Mouse (Mus musculus): ENCODE measurements at regions not wholly inside any gene's neighbourhood (a gene's known extent, or its start where the extent isn't known, plus 50 kb on each side); places are given as distances from the start of the nearest gene placed in this dataset.

DNA sequence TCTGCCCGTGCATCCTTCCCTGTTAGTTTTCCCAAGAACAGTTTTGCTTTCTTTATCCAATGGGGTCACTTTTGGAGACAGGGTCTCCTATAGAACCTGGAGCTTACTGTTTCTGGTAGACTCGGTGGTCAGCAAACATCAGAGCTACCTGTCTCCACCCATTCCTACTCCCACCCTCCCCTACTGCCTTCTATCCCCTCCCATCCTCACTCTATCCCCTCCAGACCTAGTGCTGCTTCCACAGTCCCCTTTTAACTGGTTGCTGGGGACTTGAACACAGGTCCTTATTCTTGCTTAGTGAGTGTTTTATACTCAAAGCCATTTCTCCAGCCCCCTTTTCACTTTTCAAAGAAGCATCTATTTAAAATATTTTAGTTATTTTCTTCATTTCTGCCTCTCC lies 189.4 kb upstream of the Fat4 start:
- DNase-seq (ENCODE audit: low read depth): no peak

DNA sequence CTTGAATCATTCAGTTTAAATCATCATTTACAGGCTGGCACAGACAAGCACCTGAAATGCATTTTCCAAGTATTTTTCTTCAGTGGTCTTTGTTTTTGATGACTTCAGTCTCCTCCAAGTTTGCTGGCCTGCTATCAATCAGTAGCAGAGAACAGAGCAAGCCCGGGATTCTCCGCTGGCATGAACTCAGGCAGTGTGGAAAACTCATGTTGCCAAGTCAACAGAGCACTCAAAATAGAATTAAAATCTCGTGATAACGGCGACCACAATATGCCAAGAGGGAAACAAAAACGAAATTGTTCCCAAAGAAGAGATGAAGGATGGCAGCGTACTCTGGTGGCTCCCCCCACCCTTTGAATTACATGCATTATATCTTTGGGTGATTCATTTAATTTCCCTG lies 190.9 kb upstream of the Fat4 start:
- DNase-seq (ENCODE audit: low read depth): no peak

DNA sequence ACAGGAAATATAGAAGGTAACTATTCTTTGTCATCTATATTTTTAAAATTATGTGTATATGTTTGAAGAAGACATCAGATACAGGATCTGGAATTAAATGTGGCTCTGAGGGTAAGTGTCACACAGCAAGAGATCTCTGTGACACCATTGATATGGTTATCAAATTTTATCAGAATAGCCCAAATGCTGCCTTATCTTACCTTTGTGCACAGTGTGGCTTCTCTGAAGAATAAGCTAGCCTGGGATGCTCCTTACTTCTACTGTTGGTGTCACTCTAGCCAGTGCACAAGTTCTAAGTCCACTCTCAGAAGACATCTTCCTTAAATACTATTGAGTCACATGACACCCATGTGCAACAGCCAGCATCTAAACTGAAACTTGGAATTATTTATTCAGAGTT lies 194.0 kb upstream of the Fat4 start:
- DNase-seq (ENCODE audit: low read depth): no peak

DNA sequence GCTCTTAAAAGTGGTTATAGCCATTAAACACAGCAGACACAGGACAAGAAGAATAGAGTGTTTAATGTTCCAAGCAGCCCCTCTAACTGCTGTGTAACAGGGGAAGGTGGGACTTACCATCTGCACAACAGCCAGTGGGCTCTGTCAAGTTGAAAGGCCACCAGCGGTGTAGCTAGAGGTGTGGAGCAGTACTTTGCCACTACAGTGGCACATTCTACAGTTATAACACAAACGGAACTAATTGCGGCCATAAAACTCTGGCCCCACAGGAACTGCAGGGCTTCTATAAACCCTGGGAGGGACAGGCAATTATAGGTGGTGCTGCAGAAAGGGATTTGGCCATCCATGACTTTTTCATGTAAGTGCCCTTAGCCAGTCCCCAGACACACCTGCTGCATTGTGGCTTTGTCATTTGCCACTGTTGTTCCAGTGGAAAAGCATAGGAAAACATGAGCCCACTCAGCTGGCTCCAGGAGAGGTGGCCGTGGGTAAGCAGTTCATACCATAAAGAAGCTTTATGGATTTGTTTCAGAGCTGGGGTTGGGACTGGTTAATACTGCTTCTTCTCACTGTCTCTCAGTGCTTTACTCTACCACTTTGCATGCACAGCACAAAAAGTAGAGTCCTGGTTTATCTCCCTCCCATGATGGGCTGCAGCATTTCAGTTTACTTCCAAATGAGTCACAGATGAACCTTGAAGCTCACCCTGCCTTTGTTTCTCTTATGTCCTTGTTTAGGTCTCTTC lies 199.8 kb upstream of the Ankrd50 start:
- no peak for DNase-seq (ENCODE audit: low read depth)

DNA sequence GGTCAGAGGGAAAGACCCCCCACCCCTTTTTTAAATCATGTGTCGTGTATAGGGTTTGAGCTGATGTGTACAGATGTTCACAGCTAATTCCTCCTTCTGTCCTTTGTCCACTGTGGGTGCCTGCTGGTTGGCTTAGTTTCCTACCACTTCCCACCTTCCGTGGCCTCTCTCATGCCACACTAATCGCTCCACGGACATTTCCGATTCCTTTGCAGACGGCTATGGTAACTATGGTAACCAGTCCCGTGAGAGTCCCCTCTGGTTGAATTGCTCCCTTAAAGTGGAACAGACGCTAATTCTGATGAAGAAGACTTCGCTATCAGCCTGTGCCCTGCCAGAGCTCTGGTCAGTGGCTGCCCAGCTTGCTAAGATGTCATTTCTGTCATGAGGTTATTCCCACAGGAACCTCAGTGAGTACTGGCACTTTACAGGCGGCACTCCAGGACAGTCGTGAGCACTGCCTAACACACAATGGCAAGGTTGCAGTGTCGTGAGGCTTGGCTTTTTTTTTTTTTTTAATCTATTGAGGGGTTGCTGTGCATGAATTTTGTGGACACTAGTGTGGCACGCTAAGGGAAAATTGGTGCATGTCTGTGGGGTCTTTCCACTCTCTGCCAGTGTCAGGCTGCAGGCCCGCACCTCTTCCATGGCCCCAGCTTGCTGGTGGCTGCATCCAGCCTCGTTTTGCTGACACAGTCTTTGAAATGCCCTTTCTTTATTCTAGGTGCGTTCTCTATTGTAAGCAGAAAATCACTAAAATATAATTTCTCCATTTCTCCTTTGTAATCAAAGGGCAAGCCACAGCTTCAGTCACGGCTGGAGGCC lies 179.2 kb upstream of the Ankrd50 start:
- DNase-seq (ENCODE audit: low read depth): no peak

DNA sequence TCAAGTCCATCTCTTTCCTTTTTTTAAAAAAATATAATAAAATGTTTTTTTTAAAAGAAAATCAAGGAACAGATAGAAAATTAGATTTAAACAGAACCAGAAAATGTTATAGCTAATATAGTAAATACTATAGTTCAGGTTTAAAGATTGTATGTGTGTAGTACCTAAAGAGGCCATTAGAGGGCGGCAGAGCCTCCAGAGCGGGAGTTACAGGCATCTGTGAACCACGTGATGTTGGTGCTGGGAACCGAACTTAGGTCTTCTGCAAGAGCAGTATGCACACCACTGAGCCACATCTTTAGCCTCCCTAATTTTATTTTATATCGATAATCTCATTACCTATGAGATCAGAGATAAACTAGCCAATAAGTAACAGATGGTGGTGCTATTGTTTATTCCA lies 178.4 kb upstream of the Ankrd50 start:
- peak; percentile 3 for DNase-seq (ENCODE audit: low read depth)

DNA sequence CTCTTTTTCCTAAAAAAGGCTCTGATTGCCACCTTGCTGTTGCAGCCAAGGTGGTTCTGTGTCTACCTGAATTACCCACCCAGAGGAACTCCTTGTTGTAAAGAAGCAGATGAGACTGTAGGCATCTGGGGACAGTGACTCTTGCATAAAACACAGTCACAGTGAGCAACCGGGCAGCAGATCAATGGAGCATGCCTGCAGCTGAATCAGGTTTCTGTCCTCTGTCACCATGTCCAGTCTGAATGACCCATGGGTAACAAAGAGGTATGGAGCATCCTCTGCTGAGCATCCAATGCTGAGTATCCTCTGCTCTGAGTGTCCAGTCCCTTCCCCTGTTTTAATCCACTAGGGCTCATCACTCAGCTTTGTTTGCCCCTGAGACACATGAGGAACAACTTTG lies 172.1 kb upstream of the Ankrd50 start:
- no peak for DNase-seq (ENCODE audit: low read depth)

DNA sequence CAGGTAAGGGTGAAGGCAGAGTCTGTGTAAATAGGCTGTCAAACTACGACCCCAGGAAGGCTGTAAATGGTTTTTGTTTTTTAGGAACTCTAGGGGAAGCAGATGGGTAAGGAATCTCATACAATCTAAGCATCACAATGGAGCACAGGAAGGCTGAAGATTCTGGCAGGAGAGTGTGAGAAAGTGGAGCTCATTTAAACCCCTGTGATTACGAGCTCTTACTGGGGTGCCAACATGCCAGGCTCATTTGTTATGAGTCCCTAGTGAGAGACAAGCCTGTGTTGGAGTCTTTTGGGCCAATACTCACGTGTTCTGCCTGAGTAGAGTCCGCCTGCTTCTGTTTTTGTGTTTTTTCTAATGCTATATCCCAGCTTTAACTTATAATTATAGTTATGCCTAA lies 169.3 kb upstream of the Ankrd50 start:
- DNase-seq (ENCODE audit: low read depth): no peak

DNA sequence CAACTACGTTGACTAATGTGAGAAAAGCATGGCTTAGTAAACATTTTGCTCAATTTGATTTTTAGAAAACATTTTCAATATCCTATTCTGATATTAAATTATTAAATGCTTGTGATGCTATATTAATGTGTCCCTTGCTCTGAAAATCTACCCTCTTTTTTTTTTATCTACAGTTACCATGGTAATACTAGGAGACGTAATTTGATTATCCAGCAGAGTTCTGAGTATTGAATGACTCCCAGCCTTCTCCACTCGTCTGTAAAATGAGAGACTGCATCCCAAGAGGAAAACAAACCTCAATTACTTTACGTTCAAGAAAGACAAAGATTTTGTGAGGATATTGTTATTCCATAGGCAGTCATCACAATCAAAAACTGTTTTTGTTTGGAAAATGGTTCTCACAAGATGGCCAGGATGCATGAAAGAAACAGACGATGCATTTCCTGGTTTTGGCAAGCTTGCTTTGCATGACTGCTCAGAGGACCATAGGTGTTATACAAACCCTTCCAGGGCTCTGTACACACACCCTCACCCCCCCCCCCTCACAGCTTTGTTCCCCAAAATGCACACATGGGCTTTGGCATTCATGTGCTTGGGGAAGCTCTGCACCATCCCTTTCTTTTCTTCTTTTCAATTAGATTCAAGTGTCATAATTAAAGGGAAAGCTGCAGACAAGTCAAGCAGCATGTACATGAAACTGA lies 168.5 kb upstream of the Ankrd50 start:
- DNase-seq (ENCODE audit: low read depth): no peak

DNA sequence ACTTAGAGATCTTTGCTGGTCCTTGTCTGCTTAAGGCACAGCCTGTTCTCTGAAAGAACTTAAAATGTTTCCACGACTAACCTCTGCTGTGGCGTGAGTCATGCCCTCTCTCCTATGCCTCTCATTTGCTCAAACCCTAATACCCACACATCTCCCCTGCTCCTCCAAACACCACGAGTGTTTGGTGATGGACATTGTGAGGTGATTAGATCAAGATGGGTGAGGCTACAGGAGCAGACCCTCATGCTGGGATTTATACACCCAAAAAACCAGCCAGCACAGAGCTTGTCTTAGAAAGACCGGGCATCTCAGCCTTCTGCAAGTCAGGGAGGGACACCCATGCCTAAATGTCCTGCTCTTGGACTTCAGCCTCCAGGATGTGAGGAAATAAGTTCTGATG lies 165.5 kb upstream of the Ankrd50 start:
- DNase-seq (ENCODE audit: low read depth): no peak

DNA sequence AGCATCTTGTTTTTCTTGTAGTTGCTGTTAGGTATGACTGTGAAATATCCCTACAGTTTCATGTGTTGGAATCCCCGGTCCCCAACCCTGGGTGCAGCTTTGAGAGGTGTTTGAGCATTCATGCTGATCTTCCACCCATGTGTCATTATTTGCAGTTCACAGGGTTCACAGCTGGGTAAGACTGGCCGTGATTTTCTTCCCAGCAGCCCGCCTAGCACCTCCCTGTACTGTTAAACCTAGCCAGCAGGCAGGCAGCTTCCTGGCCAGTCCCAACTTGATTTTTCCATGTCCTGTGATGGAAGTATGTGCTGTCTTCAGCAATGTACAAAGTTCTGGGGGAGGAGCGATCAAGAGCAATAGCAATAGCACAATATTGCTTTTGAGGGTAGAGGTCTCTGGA lies 164.0 kb upstream of the Ankrd50 start:
- no peak for DNase-seq (ENCODE audit: low read depth)

DNA sequence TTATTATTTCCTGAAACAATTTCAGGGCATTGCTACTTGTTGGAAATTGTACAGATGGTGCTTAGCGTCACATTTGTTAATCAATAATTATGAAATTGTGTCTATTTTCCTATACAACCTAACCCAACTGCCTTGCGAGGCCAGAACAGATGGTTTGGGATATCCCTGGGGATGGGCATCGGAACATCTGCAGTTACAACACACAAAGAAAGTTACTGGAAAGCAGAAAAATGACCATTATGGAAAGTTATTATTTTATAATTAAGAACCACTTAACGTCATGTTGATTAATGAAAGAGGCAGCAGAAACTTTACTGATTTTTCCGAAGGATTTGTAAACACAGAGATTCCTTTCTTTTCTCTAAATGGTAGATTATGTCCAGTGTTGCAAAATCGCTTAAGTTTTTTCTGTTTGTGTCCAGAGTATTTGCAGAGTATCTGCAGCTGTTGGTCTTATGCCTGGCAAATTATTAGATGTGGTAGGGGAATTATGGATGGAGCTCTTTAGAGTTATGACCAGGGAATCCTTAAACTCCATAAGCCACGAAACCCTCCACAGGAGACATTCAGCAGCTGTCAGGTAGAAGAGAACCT lies 163.2 kb upstream of the Ankrd50 start:
- no peak for DNase-seq (ENCODE audit: low read depth)

DNA sequence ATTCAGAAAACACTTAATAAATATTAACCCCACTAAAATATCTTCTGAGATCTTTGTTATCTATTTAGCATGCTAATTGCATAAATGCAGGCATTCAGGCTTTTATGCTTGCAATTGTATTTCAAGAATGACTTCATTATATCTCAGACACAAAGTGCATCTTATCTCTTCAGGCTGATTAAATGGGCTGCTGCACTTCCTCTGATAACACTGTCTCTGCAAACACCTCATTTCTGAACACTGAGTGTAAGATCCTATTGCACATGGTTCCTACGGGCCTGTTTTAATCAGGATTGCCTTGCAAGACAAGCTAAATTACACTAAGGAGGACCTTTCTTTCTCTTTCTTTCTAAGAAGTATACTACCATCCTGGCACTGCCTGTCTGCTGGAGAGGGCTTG lies 157.1 kb upstream of the Ankrd50 start:
- no peak for DNase-seq (ENCODE audit: low read depth)

DNA sequence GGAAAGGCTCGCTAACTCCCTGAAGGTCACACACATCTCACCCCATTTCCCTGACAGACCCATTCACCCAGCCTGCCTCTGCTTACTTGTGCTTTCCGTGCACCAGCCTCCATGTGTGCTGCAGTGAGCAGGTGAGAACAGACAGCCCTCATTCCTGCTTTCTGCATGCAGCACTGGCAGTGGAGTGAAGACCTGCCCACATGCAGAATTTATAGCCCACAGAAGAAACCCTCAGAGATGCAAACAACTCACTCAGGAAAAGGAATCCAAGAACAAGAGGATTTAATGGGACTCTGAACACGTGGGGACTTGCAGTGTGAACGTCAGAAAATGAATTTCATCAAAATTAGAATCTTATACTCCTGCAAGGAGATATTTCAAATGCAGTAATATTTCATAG lies 152.2 kb upstream of the Ankrd50 start:
- DNase-seq (ENCODE audit: low read depth): no peak

DNA sequence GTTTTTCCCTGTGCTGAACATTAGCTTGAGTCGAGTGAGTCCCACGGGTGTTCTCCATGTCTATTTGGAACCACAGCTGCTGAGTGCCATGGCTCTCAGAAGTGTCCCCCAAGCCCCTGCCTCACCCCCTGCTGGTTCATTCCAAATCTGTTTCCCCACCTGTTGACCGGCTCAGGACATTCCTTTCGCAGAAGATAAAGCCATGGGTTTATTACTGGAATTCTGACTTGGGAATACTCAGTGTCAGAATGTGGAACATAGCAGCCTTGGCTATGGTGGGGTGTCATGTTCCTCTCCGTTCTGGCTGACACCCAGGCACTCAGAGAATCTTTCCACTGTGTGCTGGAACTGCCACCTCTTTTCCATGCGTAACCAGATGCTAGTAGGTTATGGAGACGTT lies 148.7 kb upstream of the Ankrd50 start:
- DNase-seq (ENCODE audit: low read depth): no peak

DNA sequence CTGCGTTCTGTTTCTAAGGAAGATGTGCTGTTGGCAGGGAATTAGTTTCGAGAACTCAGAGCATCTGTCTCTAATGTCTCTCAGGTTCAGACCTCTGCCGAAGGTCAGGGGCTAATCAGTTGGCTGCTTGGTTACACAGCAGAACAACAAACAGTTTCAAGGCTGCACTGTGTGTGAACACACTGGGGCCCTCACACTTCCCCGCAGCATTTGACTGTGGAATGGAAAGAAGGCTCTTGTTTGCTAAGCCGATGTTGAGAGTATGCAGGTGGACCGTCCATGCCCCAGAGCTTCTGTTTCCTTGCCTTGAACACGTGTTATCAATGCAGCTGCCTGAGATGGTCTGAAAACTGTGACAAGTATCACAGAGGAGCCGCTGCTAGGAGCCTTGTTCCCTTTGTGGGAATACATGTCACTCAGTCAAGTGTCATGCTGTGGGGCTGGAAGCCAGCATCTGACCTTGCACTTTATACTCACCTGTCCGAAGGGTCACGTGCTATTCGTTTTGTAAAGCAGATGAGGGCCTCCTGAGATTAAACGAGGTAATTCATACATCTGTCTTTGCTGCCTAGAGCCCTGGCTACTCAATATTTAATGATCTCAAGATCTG lies 141.0 kb upstream of the Ankrd50 start:
- no peak for DNase-seq (ENCODE audit: low read depth)

DNA sequence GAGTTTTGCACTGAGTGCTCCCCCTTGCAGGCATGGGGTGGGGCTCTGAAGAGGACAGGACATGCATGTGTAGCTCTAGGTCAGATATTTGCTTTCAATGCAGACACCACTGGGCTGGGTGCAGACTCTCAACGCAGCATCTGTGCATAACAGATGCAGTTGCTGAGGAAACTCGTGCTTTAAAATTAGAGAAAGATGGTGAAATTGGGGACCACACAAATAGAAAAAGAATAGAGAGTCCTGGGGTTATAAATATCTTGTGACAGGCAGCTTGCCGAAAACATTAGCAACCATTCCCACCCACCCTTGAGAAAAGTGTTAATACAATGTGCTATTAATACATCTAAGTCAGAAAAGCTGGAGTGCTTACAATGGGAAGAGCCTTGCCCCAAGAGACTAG lies 133.3 kb upstream of the Ankrd50 start:
- DNase-seq (ENCODE audit: low read depth): no peak

DNA sequence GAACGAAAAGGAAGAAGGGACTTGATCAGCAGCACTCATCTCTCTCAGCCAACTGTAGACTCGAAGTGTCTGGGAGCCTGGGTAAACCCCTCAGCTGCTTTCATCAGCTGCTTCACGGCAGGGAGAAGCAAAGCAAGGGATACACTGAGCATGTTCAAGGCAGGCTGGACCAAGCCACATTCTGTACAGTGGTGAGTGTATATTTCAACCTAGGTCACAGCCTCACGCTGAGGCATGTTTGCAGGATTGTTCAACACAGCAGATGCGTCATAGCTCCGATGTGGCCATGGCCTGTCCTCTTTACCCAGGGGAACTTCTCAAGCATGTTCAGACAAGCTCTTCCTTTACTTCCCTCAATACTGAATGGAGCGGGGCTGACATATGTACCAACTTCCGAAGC lies 132.6 kb upstream of the Ankrd50 start:
- DNase-seq (ENCODE audit: low read depth): no peak

DNA sequence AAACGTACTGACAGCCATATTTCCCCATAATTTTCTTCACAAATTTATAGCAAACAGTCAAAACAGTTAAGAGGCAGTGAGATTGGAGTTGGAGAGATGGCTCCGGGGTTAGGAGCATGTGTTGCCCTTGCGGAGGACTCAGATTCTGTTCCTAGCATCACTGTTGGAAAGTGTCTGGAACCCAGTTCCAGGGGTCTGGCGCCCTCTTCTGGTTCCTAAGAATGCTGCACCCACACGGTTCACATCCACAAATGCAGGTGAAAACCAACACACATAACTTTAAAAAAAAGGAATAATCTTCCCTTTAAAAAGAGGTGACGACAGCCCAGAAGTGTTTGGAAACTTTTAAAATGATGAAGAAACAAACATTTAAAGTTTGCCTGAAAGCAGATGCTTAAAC lies 129.1 kb upstream of the Ankrd50 start:
- no peak for DNase-seq (ENCODE audit: low read depth)

DNA sequence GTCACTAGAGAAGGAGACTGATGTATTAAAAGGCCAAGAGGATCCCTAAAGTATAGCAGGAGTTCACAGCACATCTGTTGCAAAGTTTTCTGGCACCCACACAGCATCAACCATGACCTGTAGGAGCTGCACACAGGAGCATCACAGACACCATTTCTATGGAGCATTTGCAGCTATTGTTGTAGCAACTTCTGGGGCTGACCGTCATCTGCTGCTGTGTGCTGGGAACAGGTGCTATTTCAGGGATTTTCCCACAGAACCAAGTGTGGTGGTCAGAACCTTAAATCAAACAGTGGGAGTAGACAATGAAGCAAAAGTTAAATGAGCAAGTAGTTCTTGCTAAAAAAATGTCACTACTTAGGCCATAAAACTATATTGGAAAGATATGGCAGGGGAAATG lies 106.9 kb upstream of the Ankrd50 start:
- no peak for DNase-seq (ENCODE audit: low read depth)

DNA sequence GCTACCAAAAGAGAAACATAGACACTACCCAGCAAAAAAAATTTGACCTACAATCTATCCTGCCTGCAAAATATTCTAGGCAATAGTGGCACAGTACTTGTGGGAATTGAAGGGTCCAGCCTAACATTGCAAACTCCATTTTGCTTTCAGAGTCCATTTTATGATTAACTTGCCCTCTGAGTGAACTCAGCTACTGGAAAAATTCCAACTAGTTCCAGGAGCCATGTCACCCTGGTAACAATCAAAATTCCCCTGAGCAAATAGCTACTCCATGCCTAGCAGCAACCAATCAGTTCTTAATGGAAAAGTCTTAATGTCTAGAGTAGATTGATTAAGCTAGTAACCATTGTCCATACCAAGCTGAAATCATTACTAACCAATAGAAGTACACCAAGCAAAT lies 104.3 kb upstream of the Ankrd50 start:
- no peak for DNase-seq (ENCODE audit: low read depth)

DNA sequence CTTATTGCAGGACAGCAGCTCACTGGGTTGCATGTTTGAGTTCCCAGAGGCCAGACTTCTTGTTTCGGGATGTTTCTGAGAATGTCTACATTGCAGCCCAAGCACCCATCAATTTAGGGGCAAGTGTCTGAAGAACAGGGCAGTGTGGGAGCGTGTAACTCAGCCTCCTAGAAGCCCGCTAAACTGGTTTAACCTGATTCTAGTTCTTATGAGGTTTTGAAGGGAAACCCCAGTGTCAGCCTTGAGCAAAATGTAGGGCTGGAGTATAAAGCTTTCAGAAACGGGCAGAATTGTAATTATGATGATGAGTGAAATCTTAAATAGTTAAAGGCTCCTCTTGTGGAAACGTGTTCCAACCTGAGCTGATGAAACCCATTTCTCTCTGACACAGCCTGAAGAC lies 100.9 kb upstream of the Ankrd50 start:
- DNase-seq (ENCODE audit: low read depth): no peak

Measured in c-Kit-positive CD71-negative TER-119-negative erythroid progenitor cells, embryonic 14.5 days (primary cell).